Mouse (Mus musculus) olfactory bulb, adult 2 months (tissue): ENCODE data around the gene Cela3b.

Source experiments
- CTCF ChIP-seq: fragments of 200-500 bp; IDR thresholded peaks from 2 replicates; pipeline ENCODE4 v1.5.1; 2012; ENCODE audit warnings: low read depth, mild to moderate bottlenecking, low read length, moderate library complexity; ENCODE audit not compliant: insufficient read depth
- POLR2A ChIP-seq: fragments of 200-500 bp; IDR thresholded peaks from 2 replicates; pipeline ENCODE4 v1.6.1; 2012; ENCODE audit warnings: mild to moderate bottlenecking, low read depth, low read length, moderate library complexity; ENCODE audit not compliant: insufficient read depth

GRCm38 (mm10) chr4:137476065-137476760 is 45.9 kb upstream of the Cela3b start:
- TF ChIP-seq CTCF (no peak), POLR2A (no peak)
